Mouse (Mus musculus): Measurements from ENCODE around the gene Stx18. TPM values are rescaled to one million over a fixed set of nuclear protein-coding genes. Genes with fewer than 3 reads are reported as not detected.

The Stx18 gene
- polyA plus RNA-seq, 1 experiment from 2014 or later = 38.6 TPM

DNA sequence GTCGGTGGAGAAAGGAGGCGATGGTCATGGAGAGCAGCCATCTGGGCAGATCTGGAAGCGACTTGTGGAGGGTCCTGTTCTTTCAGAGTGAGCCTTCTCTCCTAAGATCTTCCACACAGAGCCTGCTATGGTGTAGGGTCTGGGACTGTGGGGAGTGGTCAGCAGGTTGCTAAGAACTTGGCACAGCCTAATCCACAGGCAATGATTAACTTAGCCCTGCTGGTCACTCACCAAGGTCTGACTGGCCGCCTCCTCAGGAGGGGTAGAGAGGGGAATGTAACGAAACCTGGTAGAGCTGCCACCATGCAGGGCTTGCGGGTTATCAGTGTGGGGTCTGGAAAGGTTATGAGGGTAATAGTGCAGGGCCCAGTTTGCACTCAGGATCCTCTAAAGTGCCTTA lies 102.4 kb downstream of the Stx18 start:
- Histone ChIP-seq H3K36me3 (ENCODE audit: control insufficient read depth, insufficient read depth) (peaks cover 69% of the 10 kb centered on the region), H3K27ac (ENCODE audit: low read length) (no peak overlapping the region), H3K9me3 (ENCODE audit: control insufficient read depth, low read length) (no peaks in the 10 kb centered on the region), H3K4me2 (ENCODE audit: low read length) (no peak overlapping the region), H3K27me3 (replicated peaks; ENCODE audit: control insufficient read depth, insufficient read depth, low read length) (no peaks in the 10 kb centered on the region), H3K4me3 (replicated peaks; ENCODE audit: low read length) (no peak overlapping the region), H3K4me1 (replicated peaks; ENCODE audit: control insufficient read depth, insufficient read depth, low read length) (0 out of 2 replicates have a peak, but pooled peaks cover 1% of the 10 kb centered on the region), H3K9ac (replicated peaks; ENCODE audit: low read depth, low read length) (no peak overlapping the region)
- 96% methylated on average over 6 of the region's 6 CpGs for WGBS
- ATAC-seq = no peak

DNA sequence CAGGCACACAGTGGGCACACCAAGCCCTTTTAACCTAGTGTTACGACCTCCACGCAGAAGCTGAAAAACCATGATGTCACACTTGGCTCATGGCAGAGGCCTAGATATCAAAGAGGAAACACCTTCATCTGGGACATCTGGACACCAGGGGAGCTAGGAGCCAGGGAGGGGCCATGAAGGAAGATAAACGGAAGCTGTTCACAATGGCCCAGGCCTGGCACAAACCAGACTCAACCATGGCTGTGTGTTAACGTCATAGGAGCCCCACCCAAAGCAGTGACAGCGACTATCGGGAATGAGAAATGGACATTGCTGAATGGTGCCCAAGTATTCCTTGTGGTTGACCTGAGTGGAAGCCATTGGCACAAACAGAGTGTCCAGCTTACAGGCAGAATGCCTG lies 108.0 kb downstream of the Stx18 start:
- Histone ChIP-seq H3K9ac (replicated peaks; ENCODE audit: low read depth, low read length) (no peak overlapping the region), H3K36me3 (ENCODE audit: control insufficient read depth, insufficient read depth) (peaks cover 61% of the 10 kb centered on the region), H3K4me3 (replicated peaks; ENCODE audit: low read length) (no peak overlapping the region), H3K4me1 (replicated peaks; ENCODE audit: control insufficient read depth, insufficient read depth, low read length) (peaks cover 27% of the 10 kb centered on the region), H3K9me3 (ENCODE audit: control insufficient read depth, low read length) (no peaks in the 10 kb centered on the region), H3K27me3 (replicated peaks; ENCODE audit: control insufficient read depth, insufficient read depth, low read length) (no peaks in the 10 kb centered on the region), H3K4me2 (ENCODE audit: low read length) (no peak overlapping the region), H3K27ac (ENCODE audit: low read length) (no peak overlapping the region)
- ATAC-seq = no peak
- 88% methylated on average over 6 of the region's 6 CpGs for WGBS

DNA sequence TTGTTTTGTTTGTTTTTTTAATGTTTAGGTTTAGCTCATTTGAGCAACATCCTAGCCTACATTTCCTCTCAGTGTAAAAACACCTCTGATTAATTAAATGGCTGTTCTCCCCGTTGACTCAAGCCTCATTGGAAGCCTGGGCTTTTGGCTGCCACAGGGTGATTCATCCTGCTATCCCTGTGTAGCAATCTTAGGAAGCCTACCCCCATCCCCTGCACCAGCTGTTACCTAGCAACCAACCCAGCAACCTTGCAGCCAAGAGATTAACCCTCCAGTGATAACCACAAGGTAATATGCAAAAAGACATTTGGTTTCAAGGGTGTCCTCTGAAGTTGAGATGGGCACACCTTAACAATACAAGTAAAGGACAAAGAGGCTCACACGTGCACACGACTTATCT lies 112.7 kb downstream of the Stx18 start:
- WGBS = 47% methylated on average over 3 of the region's 3 CpGs
- Histone ChIP-seq H3K27ac (ENCODE audit: low read length) (no peak overlapping the region), H3K4me3 (replicated peaks; ENCODE audit: low read length) (no peak overlapping the region)

DNA sequence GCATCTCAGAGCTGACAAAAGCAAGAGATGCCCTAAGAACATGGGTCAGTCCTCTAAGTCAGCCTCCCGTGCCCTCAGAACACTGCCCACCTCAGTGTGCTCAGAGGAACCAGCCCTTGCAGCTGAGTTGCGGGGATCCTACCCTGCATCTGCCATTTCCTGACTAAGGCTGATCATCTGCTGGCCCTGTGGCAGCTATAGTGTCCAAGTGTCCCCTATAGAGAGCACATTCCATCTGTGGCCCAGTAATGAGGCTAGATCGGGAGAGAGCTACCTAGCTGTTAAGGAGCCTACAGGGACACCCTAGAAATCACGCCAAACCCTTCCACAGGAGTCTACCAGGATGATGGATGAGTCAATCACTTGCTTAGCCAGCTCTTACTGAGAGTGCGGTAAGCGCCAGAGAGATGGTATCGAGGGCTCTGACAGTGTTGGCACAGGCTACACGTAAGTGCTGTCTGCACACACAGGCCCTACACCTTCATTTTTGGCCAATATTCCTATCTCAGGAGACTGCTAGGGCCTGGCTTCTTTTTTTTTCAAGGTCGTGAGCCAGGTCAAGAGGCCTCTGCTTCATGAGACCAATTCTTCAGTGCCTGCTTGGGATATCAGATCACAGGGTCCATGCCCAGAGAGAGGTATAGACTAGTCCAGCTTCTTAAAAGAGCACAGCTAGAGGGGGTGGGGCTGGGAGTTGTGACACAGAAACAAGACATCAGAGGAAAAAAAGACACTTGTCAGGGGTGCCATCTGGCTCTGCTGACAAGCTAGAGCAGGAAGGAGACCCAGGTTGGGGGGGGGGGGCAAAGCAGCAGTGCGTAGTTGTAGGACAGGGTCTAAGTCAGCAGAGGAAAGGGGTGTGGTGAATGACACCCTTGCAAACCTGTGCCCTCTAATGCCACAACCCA lies 113.9 kb downstream of the Stx18 start:
- peak overlapping the region; percentile 44 for H3K4me2 ChIP-seq (ENCODE audit: low read length)
- peak overlapping the region; percentile 4; the same call in 1 of the 2 replicates for H3K9ac ChIP-seq (replicated peaks; ENCODE audit: low read depth, low read length)
- H3K36me3 ChIP-seq (ENCODE audit: control insufficient read depth, insufficient read depth) = peaks cover 70% of the 10 kb centered on the region
- 71% methylated on average over 10 of the region's 10 CpGs for WGBS
- H3K27ac ChIP-seq (ENCODE audit: low read length) = no peak overlapping the region
- H3K4me3 ChIP-seq (replicated peaks; ENCODE audit: low read length) = 0 out of 2 replicates have a peak overlapping the region, but pooled peaks have one; percentile 4
- H3K9me3 ChIP-seq (ENCODE audit: control insufficient read depth, low read length) = no peaks in the 10 kb centered on the region
- H3K4me1 ChIP-seq (replicated peaks; ENCODE audit: control insufficient read depth, insufficient read depth, low read length) = peaks cover 76% of the 10 kb centered on the region
- ATAC-seq = no peak
- no peaks in the 10 kb centered on the region for H3K27me3 ChIP-seq (replicated peaks; ENCODE audit: control insufficient read depth, insufficient read depth, low read length)

More for the DNA sequence above, 112.7 kb downstream of the Stx18 start:
- H3K4me1 ChIP-seq (replicated peaks; ENCODE audit: control insufficient read depth, insufficient read depth, low read length) = peaks cover 71% of the 10 kb centered on the region
- no peaks in the 10 kb centered on the region for H3K9me3 ChIP-seq (ENCODE audit: control insufficient read depth, low read length)
- no peak for ATAC-seq
- no peak overlapping the region for H3K9ac ChIP-seq (replicated peaks; ENCODE audit: low read depth, low read length)
- H3K27me3 ChIP-seq (replicated peaks; ENCODE audit: control insufficient read depth, insufficient read depth, low read length) = no peaks in the 10 kb centered on the region
- H3K36me3 ChIP-seq (ENCODE audit: control insufficient read depth, insufficient read depth) = peaks cover 66% of the 10 kb centered on the region
- H3K4me2 ChIP-seq (ENCODE audit: low read length) = peak overlapping the region; percentile 44

DNA sequence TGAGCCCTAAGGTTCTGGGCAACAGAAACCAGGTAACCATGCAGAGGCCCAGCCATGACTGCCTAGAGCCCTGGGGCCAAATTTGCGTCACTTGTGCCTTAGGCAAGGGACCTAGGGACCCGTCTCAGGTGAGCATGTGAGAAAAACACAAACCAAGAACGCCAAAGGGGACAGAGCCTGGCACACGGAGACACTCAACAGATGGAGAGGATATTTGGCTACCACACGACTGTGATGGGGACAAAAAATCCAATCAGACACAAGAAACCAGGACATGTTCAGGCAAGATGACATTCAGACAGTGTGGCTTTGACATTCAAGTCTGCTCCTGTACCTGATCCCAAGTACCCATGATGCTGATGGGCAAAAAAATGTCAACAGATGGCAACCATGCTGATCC lies 115.1 kb downstream of the Stx18 start:
- no peaks in the 10 kb centered on the region for H3K27me3 ChIP-seq (replicated peaks; ENCODE audit: control insufficient read depth, insufficient read depth, low read length)
- no peaks in the 10 kb centered on the region for H3K9me3 ChIP-seq (ENCODE audit: control insufficient read depth, low read length)
- 90% methylated on average over 5 of the region's 5 CpGs for WGBS
- no peak overlapping the region; the same call in 1 of the 2 replicates for H3K9ac ChIP-seq (replicated peaks; ENCODE audit: low read depth, low read length)
- H3K36me3 ChIP-seq (ENCODE audit: control insufficient read depth, insufficient read depth) = peaks cover 64% of the 10 kb centered on the region
- H3K4me1 ChIP-seq (replicated peaks; ENCODE audit: control insufficient read depth, insufficient read depth, low read length) = peaks cover 71% of the 10 kb centered on the region
- H3K4me3 ChIP-seq (replicated peaks; ENCODE audit: low read length) = peak overlapping the region; percentile 8; the same call in 1 of the 2 replicates
- H3K4me2 ChIP-seq (ENCODE audit: low read length) = peak overlapping the region; percentile 44
- ATAC-seq = no peak
- no peak overlapping the region for H3K27ac ChIP-seq (ENCODE audit: low read length)

DNA sequence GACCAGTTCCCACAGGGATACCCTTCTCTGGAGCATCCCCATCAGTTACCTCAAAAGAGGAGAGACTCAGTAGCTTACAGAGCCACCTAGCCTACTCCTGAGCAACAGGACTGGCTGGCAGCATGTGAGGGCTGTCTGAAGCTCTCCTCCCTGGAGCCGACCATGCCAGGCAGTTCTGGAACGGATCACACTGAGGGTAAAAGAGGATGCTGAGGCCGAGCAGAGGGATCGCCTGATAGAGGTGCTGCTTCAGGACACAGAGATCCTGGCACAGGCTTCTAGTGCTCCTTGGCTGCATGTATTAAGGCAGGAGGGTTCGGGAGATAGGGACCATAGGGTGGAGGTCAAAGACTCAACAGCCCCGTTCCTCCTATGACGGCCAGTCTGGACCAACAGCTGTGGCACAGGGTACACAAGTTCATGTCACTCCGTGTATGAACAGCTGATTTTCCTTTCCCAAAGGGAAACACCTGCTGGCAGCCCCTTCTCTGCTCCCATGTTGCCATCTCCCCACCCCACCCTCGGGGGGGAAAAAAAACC lies 119.0 kb downstream of the Stx18 start:
- Histone ChIP-seq H3K4me1 (replicated peaks; ENCODE audit: control insufficient read depth, insufficient read depth, low read length) (peaks cover 55% of the 10 kb centered on the region), H3K27ac (ENCODE audit: low read length) (peak overlapping the region; percentile 97; the same call in 1 of the 2 replicates), H3K27me3 (replicated peaks; ENCODE audit: control insufficient read depth, insufficient read depth, low read length) (no peaks in the 10 kb centered on the region), H3K4me2 (ENCODE audit: low read length) (peak overlapping the region; percentile 85), H3K4me3 (replicated peaks; ENCODE audit: low read length) (peak overlapping the region; percentile 72), H3K9me3 (ENCODE audit: control insufficient read depth, low read length) (no peaks in the 10 kb centered on the region), H3K36me3 (ENCODE audit: control insufficient read depth, insufficient read depth) (peaks cover 32% of the 10 kb centered on the region), H3K9ac (replicated peaks; ENCODE audit: low read depth, low read length) (peak overlapping the region; percentile 96)
- no peak for ATAC-seq
- WGBS = 29% methylated on average over 9 of the region's 9 CpGs

DNA sequence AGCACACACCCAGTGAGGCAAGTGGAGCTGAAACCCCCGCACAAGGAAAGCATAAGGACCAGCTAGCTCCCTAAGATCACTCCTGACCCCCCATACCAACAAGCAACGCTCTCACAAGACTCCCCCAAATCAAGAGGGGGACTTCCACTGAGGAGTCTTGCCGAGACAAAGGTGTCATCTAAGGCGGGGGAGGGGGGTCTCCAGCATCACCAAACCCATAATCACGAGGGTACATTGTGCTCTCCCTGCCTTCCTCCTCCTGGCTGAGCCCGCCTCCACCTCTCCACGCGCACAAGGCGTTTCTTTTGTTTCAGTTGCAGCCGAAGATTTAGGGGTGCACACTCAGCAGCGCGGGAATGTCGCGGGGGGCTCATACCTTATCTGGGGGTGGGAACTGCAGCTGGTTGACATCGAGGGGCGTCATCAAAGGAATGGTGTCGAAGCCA lies 120.0 kb downstream of the Stx18 start:
- Histone ChIP-seq H3K4me3 (replicated peaks; ENCODE audit: low read length) (peak overlapping the region; percentile 72), H3K4me2 (ENCODE audit: low read length) (peak overlapping the region; percentile 85), H3K9me3 (ENCODE audit: control insufficient read depth, low read length) (no peaks in the 10 kb centered on the region), H3K4me1 (replicated peaks; ENCODE audit: control insufficient read depth, insufficient read depth, low read length) (peaks cover 46% of the 10 kb centered on the region), H3K9ac (replicated peaks; ENCODE audit: low read depth, low read length) (peak overlapping the region; percentile 96), H3K27me3 (replicated peaks; ENCODE audit: control insufficient read depth, insufficient read depth, low read length) (no peaks in the 10 kb centered on the region), H3K27ac (ENCODE audit: low read length) (peak overlapping the region; percentile 97), H3K36me3 (ENCODE audit: control insufficient read depth, insufficient read depth) (peaks cover 28% of the 10 kb centered on the region)
- under 1% methylated on average over 17 of the region's 17 CpGs for WGBS
- ATAC-seq = peak; percentile 65

DNA sequence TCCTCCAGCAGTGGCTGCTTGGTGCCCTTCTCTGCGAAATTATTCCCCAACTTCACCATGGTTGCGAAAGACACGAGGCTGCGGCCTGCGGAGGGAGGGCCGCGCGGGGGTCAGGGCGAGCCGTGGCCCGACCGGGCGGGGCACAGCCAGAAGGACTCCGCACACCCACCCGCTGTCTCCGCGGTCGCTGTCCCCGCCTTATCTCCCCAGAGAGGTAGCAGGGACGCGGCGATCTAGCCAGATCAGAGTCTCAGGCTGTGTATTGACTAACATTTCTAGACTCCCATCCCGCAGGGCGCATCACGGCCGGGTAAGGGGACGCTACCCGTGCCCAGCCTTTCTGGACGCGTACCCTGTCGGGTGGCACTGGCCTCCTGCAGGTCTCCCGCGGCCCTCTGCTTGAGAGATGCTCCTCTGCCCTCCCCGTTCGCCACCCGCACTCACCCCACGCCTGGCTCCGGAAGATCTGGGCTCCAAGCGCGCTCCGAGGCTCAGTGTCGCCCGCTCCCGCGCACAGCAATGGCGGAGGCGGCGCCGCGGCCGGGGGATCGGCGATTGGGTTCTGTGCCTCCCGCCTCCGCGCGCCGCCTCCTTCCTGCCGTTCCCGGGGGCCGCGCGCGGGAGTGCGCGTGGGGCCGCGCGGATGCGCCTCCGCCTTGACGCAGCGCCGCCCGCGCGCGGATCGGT lies 120.5 kb downstream of the Stx18 start:
- H3K9me3 ChIP-seq (ENCODE audit: control insufficient read depth, low read length) = no peaks in the 10 kb centered on the region
- peak overlapping the region; percentile 96 for H3K9ac ChIP-seq (replicated peaks; ENCODE audit: low read depth, low read length)
- H3K27me3 ChIP-seq (replicated peaks; ENCODE audit: control insufficient read depth, insufficient read depth, low read length) = no peaks in the 10 kb centered on the region
- peaks cover 40% of the 10 kb centered on the region for H3K4me1 ChIP-seq (replicated peaks; ENCODE audit: control insufficient read depth, insufficient read depth, low read length)
- H3K4me3 ChIP-seq (replicated peaks; ENCODE audit: low read length) = peak overlapping the region; percentile 72
- ATAC-seq = peak; percentile 84
- peak overlapping the region; percentile 85 for H3K4me2 ChIP-seq (ENCODE audit: low read length)
- H3K27ac ChIP-seq (ENCODE audit: low read length) = peak overlapping the region; percentile 97
- WGBS = under 1% methylated on average over 77 of the region's 79 CpGs
- peaks cover 26% of the 10 kb centered on the region for H3K36me3 ChIP-seq (ENCODE audit: control insufficient read depth, insufficient read depth)
